Mouse (Mus musculus): ENCODE results near the gene Scnn1a. TPM values are rescaled to one million over a fixed set of nuclear protein-coding genes. Genes with fewer than 3 reads are reported as not detected.

Scnn1a gene
- total RNA-seq, 1 experiment: 0.31 TPM

GRCm38 (mm10) chr6:125317077-125317476 lies 3.4 kb upstream of the Scnn1a start:
- no peak for TF ChIP-seq ZNF384 (IDR thresholded peaks at IDR 0.05; ENCODE audit: low read depth, low read length)
- no peak for TF ChIP-seq ZC3H11A (IDR thresholded peaks at IDR 0.05; ENCODE audit: borderline replicate concordance, low read depth, low read length)
- TF ChIP-seq MAFK (IDR thresholded peaks at IDR 0.05; ENCODE audit: insufficient read depth, low read depth, low read length): no peak
- no peak for TF ChIP-seq CHD2 (IDR thresholded peaks at IDR 0.05; ENCODE audit: low read depth, low read length)
- TF ChIP-seq HCFC1 (IDR thresholded peaks at IDR 0.05; ENCODE audit: borderline replicate concordance, insufficient read depth, low read length): no peak
- Histone ChIP-seq H3K9ac (ENCODE audit: insufficient read depth, low read depth, low read length, poor library complexity, severe bottlenecking) (no peak overlapping the region), H3K4me3 (ENCODE audit: insufficient read depth in 1 of 2, low read depth in 1 of 2, low read length in 2 of 2, poor library complexity in 1 of 2, severe bottlenecking in 1 of 2) (no peak overlapping the region), H3K4me1 (ENCODE audit: control insufficient read depth in 2 of 2, insufficient read depth in 2 of 2, low read length in 2 of 2, poor library complexity in 1 of 2) (peaks cover 0 to 27% of the 10 kb centered on the region in 2 experiments; a peak in 2 of 4 replicates), H3K9me3 (ENCODE audit: control insufficient read depth, insufficient read depth, low read depth, low read length) (no peaks in the 10 kb centered on the region), H3K36me3 (ENCODE audit: control insufficient read depth, insufficient read depth, low read length, poor library complexity, severe bottlenecking) (no peaks in the 10 kb centered on the region), H3K27ac (ENCODE audit: insufficient read depth, low read depth, low read length, poor library complexity, severe bottlenecking) (no peak overlapping the region)
- in situ Hi-C loops (cut with MboI; ENCODE audit: low sequenced_read_pairs in 2 of 2, unreplicated experiment in 2 of 2): no loop called here
- DNase-seq (ENCODE audit: low read depth, low spot score): no peak

GRCm38 (mm10) chr6:125318981-125319918 lies 1.2 kb upstream of the Scnn1a start:
- no peak for DNase-seq (ENCODE audit: low read depth, low spot score)
- Histone ChIP-seq H3K4me3 (ENCODE audit: insufficient read depth in 1 of 2, low read depth in 1 of 2, low read length in 2 of 2, poor library complexity in 1 of 2, severe bottlenecking in 1 of 2) (no peak overlapping the region), H3K36me3 (ENCODE audit: control insufficient read depth, insufficient read depth, low read length, poor library complexity, severe bottlenecking) (no peaks in the 10 kb centered on the region), H3K4me1 (ENCODE audit: control insufficient read depth in 2 of 2, insufficient read depth in 2 of 2, low read length in 2 of 2, poor library complexity in 1 of 2) (peaks cover 0 to 23% of the 10 kb centered on the region in 2 experiments; a peak in 2 of 4 replicates), H3K9ac (ENCODE audit: insufficient read depth, low read depth, low read length, poor library complexity, severe bottlenecking) (no peak overlapping the region), H3K27ac (ENCODE audit: insufficient read depth, low read depth, low read length, poor library complexity, severe bottlenecking) (no peak overlapping the region), H3K9me3 (ENCODE audit: control insufficient read depth, insufficient read depth, low read depth, low read length) (no peaks in the 10 kb centered on the region)
- no peak for TF ChIP-seq ZC3H11A (IDR thresholded peaks at IDR 0.05; ENCODE audit: borderline replicate concordance, low read depth, low read length)
- TF ChIP-seq ZNF384 (IDR thresholded peaks at IDR 0.05; ENCODE audit: low read depth, low read length): no peak
- no peak for TF ChIP-seq CHD2 (IDR thresholded peaks at IDR 0.05; ENCODE audit: low read depth, low read length)
- no peak for TF ChIP-seq HCFC1 (IDR thresholded peaks at IDR 0.05; ENCODE audit: borderline replicate concordance, insufficient read depth, low read length)
- no peak for TF ChIP-seq MAFK (IDR thresholded peaks at IDR 0.05; ENCODE audit: insufficient read depth, low read depth, low read length)
- in situ Hi-C loops (cut with MboI; ENCODE audit: low sequenced_read_pairs in 2 of 2, unreplicated experiment in 2 of 2): no loop called here

GRCm38 (mm10) chr6:125319919-125320296 lies 551 bp upstream of the Scnn1a start:
- Histone ChIP-seq H3K4me3 (ENCODE audit: insufficient read depth in 1 of 2, low read depth in 1 of 2, low read length in 2 of 2, poor library complexity in 1 of 2, severe bottlenecking in 1 of 2) (no peak overlapping the region), H3K9me3 (ENCODE audit: control insufficient read depth, insufficient read depth, low read depth, low read length) (no peaks in the 10 kb centered on the region), H3K36me3 (ENCODE audit: control insufficient read depth, insufficient read depth, low read length, poor library complexity, severe bottlenecking) (no peaks in the 10 kb centered on the region), H3K27ac (ENCODE audit: insufficient read depth, low read depth, low read length, poor library complexity, severe bottlenecking) (no peak overlapping the region), H3K4me1 (ENCODE audit: control insufficient read depth in 2 of 2, insufficient read depth in 2 of 2, low read length in 2 of 2, poor library complexity in 1 of 2) (peaks cover 0 to 19% of the 10 kb centered on the region in 2 experiments; a peak in 2 of 4 replicates), H3K9ac (ENCODE audit: insufficient read depth, low read depth, low read length, poor library complexity, severe bottlenecking) (no peak overlapping the region)
- no peak for DNase-seq (ENCODE audit: low read depth, low spot score)
- TF ChIP-seq ZC3H11A (IDR thresholded peaks at IDR 0.05; ENCODE audit: borderline replicate concordance, low read depth, low read length) (no peak), HCFC1 (IDR thresholded peaks at IDR 0.05; ENCODE audit: borderline replicate concordance, insufficient read depth, low read length) (no peak), MAFK (IDR thresholded peaks at IDR 0.05; ENCODE audit: insufficient read depth, low read depth, low read length) (no peak), ZNF384 (IDR thresholded peaks at IDR 0.05; ENCODE audit: low read depth, low read length) (no peak), CHD2 (IDR thresholded peaks at IDR 0.05; ENCODE audit: low read depth, low read length) (no peak)
- in situ Hi-C loops (cut with MboI; ENCODE audit: low sequenced_read_pairs in 2 of 2, unreplicated experiment in 2 of 2): no loop called here

- Histone ChIP-seq H3K4me1 (ENCODE audit: control insufficient read depth in 2 of 2, insufficient read depth in 2 of 2, low read length in 2 of 2, poor library complexity in 1 of 2) (peaks cover 0 to 18% of the 10 kb centered on the region in 2 experiments; a peak in 2 of 4 replicates), H3K9ac (ENCODE audit: insufficient read depth, low read depth, low read length, poor library complexity, severe bottlenecking) (no peak overlapping the region), H3K9me3 (ENCODE audit: control insufficient read depth, insufficient read depth, low read depth, low read length) (no peaks in the 10 kb centered on the region), H3K4me3 (ENCODE audit: insufficient read depth in 1 of 2, low read depth in 1 of 2, low read length in 2 of 2, poor library complexity in 1 of 2, severe bottlenecking in 1 of 2) (peak overlapping the region; percentile 11 to 38; a peak in 3 of 4 replicates), H3K27ac (ENCODE audit: insufficient read depth, low read depth, low read length, poor library complexity, severe bottlenecking) (no peak overlapping the region), H3K36me3 (ENCODE audit: control insufficient read depth, insufficient read depth, low read length, poor library complexity, severe bottlenecking) (no peaks in the 10 kb centered on the region)
- in situ Hi-C loops (cut with MboI; ENCODE audit: low sequenced_read_pairs in 2 of 2, unreplicated experiment in 2 of 2): no loop called here
- DNase-seq (ENCODE audit: low read depth, low spot score): no peak
- TF ChIP-seq CHD2 (IDR thresholded peaks at IDR 0.05; ENCODE audit: low read depth, low read length): no peak
Observed at GRCm38 (mm10) chr6:125321114-125321855, 826 bp downstream of the Scnn1a start.
